Mouse (Mus musculus): ENCODE results near the gene Klhl40.

DNA sequence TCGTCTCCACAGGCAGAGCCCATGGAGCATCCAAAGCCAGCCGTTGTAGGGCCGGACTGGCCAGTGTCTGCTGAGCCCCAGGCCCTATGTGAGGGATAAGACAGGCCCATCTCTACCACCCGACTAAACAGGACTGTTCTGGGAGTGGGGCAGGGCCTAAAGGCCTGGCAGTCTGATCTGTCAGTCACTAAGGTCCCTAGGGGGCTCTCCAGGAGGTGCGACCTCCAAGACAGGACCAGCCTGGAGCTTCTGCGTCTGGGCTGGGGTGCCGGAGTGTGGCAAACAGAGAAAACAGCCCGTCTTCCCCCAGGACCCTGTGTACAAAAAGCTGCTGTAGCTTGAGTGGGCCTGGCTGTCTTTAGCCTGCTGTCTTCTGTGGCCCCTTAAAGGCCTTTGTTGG is 15.6 kb upstream of the Klhl40 start:
- TF ChIP-seq CTCF (IDR thresholded peaks at IDR 0.05; ENCODE audit: low read depth) (no peak), EP300 (IDR thresholded peaks at IDR 0.05; ENCODE audit: low read depth) (no peak)

All from heart, postnatal 0 days (tissue).